Mouse (Mus musculus): ENCODE measurements at regions not wholly inside any gene's neighbourhood (a gene's known extent, or its start where the extent isn't known, plus 50 kb on each side); places are given as distances from the start of the nearest gene placed in this dataset.

DNA sequence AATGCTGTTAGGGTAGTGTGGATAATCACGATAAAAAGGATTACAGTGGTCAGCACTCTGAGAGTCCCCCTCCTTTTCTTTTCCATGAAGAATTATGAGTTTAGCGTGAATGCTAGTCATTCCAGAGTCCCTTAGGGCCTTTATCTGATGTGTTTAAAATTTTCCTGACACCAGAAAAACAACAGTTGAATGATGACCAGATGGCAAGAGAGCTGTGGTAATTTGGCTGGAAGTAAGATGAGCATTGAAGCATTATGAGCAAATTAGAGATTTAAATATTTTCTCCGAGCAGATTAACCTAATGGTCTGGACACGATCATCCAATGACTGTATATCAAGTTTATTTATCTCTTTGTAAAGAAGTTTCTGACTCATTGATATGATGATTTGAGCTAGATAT lies 417.1 kb upstream of the Igbp1b start:
- TF ChIP-seq POLR2A (IDR thresholded peaks at IDR 0.05; ENCODE audit: insufficient read depth, low read depth, low read length) (no peak), CTCF (IDR thresholded peaks at IDR 0.05; ENCODE audit: insufficient read depth, low read depth, low read length) (no peak)

Measured in olfactory bulb, adult 2 months (tissue).